Mouse (Mus musculus): Measurements from ENCODE around the gene Cyb5r2. TPM values are rescaled to one million over a fixed set of nuclear protein-coding genes. Genes with fewer than 3 reads are reported as not detected.
A peak's percentile ranks its signal among the peaks of the same experiment; 100 is the strongest.

Cyb5r2 gene
- total RNA-seq (2021) = not detected
- long read RNA-seq, experiment 1 = 0 reads
- long read RNA-seq, experiment 2 = 0 reads

- DNase-seq (ENCODE audit: low spot score in 2 of 2) = peak in 1 of 2 experiments; percentile 16
Observed at GRCm38 (mm10) chr7:107757308-107758151, at the start of gene Cyb5r2. Gene Cyb5r2 (minus strand): TSS chr7:107758032.

GRCm38 (mm10) chr7:107802138-107802537 lies 44.3 kb upstream of the Cyb5r2 start:
- no peak for DNase-seq (ENCODE audit: low spot score in 2 of 2)

GRCm38 (mm10) chr7:107801108-107801507 lies 43.3 kb upstream of the Cyb5r2 start, which contains the start of gene Ovch2:
Gene Ovch2 (minus strand): TSS chr7:107801208.
- no peak for DNase-seq (ENCODE audit: low spot score in 2 of 2)

GRCm38 (mm10) chr7:107796500-107796899 lies 38.7 kb upstream of the Cyb5r2 start:
- DNase-seq (ENCODE audit: low spot score in 2 of 2) = no peak

- DNase-seq (ENCODE audit: low spot score in 2 of 2) = peak; percentile 12 to 21
Observed at GRCm38 (mm10) chr7:107787977-107788620, 30.3 kb upstream of the Cyb5r2 start.

GRCm38 (mm10) chr7:107779611-107780010 lies 21.8 kb upstream of the Cyb5r2 start:
- DNase-seq (ENCODE audit: low spot score in 2 of 2) = peak in 1 of 2 experiments; percentile 22

- DNase-seq (ENCODE audit: low spot score in 2 of 2) = no peak
Observed at GRCm38 (mm10) chr7:107778216-107778615, 20.4 kb upstream of the Cyb5r2 start.

GRCm38 (mm10) chr7:107770812-107771211 lies 13.0 kb upstream of the Cyb5r2 start:
- no peak for DNase-seq (ENCODE audit: low spot score in 2 of 2)

GRCm38 (mm10) chr7:107756748-107757147 lies 1.1 kb downstream of the Cyb5r2 start:
- DNase-seq (ENCODE audit: low spot score in 2 of 2) = no peak

- no peak for DNase-seq (ENCODE audit: low spot score in 2 of 2)
Observed at GRCm38 (mm10) chr7:107755905-107756304, 1.9 kb downstream of the Cyb5r2 start.

- no peak for DNase-seq (ENCODE audit: low spot score in 2 of 2)
Observed at GRCm38 (mm10) chr7:107752031-107752520, 5.8 kb downstream of the Cyb5r2 start.

GRCm38 (mm10) chr7:107749721-107750120 lies 8.1 kb downstream of the Cyb5r2 start:
- DNase-seq (ENCODE audit: low spot score in 2 of 2) = no peak

GRCm38 (mm10) chr7:107749270-107749669 lies 8.6 kb downstream of the Cyb5r2 start:
- peak in 1 of 2 experiments; percentile 42 for DNase-seq (ENCODE audit: low spot score in 2 of 2)

- peak; percentile 45 to 65 for DNase-seq (ENCODE audit: low spot score in 2 of 2)
Observed at GRCm38 (mm10) chr7:107747954-107748353, 9.9 kb downstream of the Cyb5r2 start.

- DNase-seq (ENCODE audit: low spot score in 2 of 2) = no peak
Observed at GRCm38 (mm10) chr7:107747476-107747875, 10.4 kb downstream of the Cyb5r2 start.

- DNase-seq (ENCODE audit: low spot score in 2 of 2) = no peak
Observed at GRCm38 (mm10) chr7:107746036-107746435, 11.8 kb downstream of the Cyb5r2 start.

- no peak for DNase-seq (ENCODE audit: low spot score in 2 of 2)
Observed at GRCm38 (mm10) chr7:107745111-107745510, 12.7 kb downstream of the Cyb5r2 start.

GRCm38 (mm10) chr7:107744454-107744853 lies 13.4 kb downstream of the Cyb5r2 start:
- DNase-seq (ENCODE audit: low spot score in 2 of 2) = no peak

- DNase-seq (ENCODE audit: low spot score in 2 of 2) = no peak
Observed at GRCm38 (mm10) chr7:107742963-107743465, 14.8 kb downstream of the Cyb5r2 start.

- DNase-seq (ENCODE audit: low spot score in 2 of 2) = peak; percentile 28 to 35
Observed at GRCm38 (mm10) chr7:107738726-107739125, 19.1 kb downstream of the Cyb5r2 start.

GRCm38 (mm10) chr7:107733162-107733561 lies 24.7 kb downstream of the Cyb5r2 start:
- DNase-seq (ENCODE audit: low spot score in 2 of 2) = no peak

GRCm38 (mm10) chr7:107730587-107730986 lies 27.2 kb downstream of the Cyb5r2 start:
- no peak for DNase-seq (ENCODE audit: low spot score in 2 of 2)
